Mouse (Mus musculus): ENCODE results near the gene Olfr986.

Gene Olfr986

DNA sequence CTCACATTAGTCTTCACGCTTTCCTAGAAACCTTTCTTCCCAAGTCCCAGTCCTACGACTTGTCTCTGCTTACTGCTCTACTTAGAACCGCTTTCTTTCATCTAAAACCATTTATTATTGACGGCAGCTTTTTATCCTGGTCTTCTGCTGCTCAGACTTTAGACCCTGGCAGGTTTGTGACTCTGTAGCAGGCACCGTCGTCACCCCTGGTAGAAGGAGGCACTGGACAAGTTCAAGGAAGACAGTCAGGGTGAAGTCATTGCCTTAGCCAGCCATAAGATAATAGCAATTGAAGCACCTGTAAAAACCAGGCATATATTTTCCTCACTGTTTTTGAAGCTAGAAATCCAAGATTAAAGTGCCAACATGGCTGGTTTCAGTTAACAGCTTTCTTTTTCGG lies 54.5 kb downstream of the Olfr986 start:
- DNase-seq = no peak
